Mouse (Mus musculus): Measurements from ENCODE around the gene Olfr769.
"Not testable (repeated sequence)": the region's sequence is repeated elsewhere in the genome, so short reads cannot be mapped to it uniquely, and the experiment has no call there.

Gene Olfr769

GRCm38 (mm10) chr10:129117761-129118160, at the start of gene Olfr769:
Olfr769 (minus strand) TSS chr10:129117861.
- no peak for DNase-seq (ENCODE audit: low spot score)

DNA sequence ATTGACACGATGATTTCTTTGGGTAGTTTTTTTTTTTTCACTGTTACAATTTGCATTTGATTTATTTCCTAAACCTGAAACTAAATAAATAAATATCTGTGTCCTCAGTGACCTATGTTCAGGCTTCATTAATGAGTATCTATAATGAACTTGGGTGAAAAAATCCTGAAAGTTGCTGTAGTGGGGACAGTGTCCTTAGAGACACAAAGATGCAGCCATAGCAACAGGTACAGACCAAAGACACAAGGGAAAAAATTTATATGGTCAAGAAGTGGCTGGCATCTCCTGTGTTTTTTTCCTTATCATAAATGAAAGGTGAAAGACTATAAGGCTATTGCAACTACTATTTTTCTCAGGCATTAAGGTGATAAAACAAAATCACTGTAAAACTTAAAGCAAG, 47.0 kb upstream of the Olfr769 start, which contains the start of gene Olfr771:
Gene Olfr771 (minus strand): TSS at position 101 of the 400 bp plus-strand sequence.
- DNase-seq (ENCODE audit: low spot score), result no peak

DNA sequence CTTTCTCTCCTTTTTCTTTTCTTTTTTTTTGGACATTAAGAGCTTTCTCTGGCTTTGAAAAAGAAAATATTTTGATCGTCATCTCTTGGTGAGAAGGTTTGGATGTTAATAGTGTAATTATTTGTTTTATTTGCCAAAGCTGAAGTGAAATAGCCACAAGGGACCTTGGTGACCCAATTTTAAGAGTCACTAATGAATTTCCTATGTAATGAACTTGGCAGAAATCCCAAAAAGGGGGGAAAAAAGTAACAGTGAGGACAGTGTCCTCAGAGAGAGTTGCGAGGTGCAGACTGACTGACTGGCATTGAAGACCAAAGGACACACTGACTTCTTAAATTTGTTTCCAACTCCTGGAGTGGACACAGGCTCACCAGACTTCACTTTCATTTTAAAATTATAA, 21.2 kb upstream of the Olfr769 start, which contains the start of gene Olfr770:
Gene Olfr770 (minus strand): TSS at position 101 of the 400 bp plus-strand sequence.
- no peak for DNase-seq (ENCODE audit: low spot score)

DNA sequence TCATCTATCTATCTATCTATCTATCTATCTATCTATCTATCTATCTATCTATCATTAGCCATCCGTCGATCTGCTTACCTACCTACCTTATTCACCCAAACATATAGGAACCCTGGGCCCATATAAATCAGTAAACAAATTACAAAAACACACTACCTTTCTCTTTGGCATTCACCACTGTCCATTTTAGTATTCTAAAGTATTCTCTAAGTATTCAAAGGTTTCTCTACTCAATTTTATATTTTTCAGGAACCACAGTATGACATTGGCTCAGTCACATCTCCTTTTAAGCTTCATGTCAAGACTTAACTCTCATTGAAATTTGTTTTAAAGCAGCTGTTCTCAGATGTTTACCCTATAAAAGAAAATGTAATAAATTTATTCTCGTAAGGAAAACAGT, 2.5 kb downstream of the Olfr769 start:
- no peak for DNase-seq (ENCODE audit: low spot score)

DNA sequence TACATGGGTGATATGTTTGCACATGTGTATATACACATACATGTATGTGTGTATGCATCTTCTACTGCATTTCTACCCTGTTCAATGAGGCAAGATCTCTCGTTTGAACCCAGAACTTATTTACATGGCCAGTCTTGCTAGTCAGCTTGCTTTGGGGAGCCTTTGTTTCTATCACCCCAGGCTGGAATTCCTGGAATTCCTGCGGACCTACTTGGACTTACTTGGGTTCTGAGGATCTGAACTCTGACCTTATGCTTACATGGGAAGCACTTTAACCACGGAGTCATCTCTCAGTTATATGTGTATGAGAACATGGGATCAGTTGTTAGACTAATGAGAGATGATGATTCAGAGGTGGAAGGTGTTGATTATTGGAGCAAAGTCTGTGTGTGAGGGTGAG, 16.4 kb downstream of the Olfr769 start:
- no peak for DNase-seq (ENCODE audit: low spot score)

DNA sequence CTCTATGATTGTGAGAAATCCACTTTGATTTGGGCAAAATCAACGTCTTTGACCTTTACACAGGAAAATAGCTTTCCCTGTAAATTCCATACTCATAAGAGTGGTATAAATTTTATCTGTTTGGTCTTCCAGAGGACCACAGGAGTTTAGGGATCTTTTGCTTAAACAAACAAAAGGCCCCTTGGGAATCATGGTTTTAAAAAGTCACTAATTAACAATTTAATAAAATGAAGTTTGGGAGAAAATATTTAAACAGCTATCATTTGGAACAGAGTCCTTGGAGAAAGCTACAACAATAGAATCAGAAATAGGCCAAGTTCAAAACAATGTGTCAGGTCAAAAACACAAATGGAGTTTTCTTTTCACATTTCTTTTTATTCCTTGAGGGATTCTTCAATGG, 18.4 kb downstream of the Olfr769 start, which contains the start of gene Olfr768:
Gene Olfr768 (minus strand): TSS at position 101 of the 400 bp plus-strand sequence.
- DNase-seq (ENCODE audit: low spot score), result no peak

DNA sequence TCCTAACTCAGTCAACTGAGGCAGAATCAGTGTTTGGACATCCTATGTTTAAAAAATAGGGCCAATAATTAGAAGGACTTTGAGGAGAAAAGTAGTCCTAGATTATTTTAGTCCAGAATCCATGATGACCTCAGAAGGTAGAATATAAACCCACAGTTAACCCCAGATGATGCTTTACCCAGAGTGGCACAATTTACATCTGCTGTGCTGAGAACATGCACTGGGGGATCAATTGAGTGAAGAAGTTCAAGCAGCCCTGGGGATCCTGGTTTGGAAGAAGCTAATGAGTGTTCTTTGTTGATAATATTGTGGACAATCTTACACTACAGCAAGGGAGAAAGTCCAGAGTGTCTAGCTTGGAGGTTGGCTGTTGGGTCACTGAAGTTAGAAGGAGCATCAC, 34.9 kb downstream of the Olfr769 start, which contains the start of gene Olfr767:
Gene Olfr767 (minus strand): TSS at position 101 of the 400 bp plus-strand sequence.
- not testable (repeated sequence) for DNase-seq (ENCODE audit: low spot score)

- no peak for DNase-seq (ENCODE audit: low spot score)
Observed at GRCm38 (mm10) chr10:129068877-129069276, 48.8 kb downstream of the Olfr769 start, which contains the start of gene Olfr766-ps1. Olfr766-ps1 (minus strand) TSS chr10:129068977.
